Mouse (Mus musculus) monocyte, adult 59 days (primary cell): ENCODE measurements around the gene Gm10770. TPM values are rescaled to one million over a fixed set of nuclear protein-coding genes. Genes with fewer than 3 reads are reported as not detected.

ENCODE experiments used
- total RNA-seq, 2 experiments: library from RNA; stranded (reverse); gene quantifications; one replicate each; pipeline ENCODE4 v1.2.4; 2023

Gene Gm10770
- not detected for total RNA-seq

DNA sequence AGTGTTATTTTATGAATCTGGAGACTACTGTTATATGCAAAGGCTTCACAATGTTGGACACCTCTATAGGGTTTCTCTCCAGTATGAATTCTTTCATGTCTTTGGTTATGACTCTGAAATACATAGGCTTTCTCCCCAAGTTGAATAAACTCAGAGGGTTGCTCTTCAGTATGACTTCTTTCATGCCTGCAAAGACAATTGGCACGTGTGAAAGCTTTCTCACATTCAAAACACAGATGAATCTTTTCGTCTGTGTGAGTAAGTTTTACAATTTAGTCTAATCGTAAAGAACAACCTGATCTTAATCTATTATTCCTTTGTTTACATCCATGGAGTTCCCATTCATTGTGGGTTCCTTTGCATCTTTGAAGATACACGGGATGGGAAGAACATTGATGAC, at the start of gene Gm10770:
TSS of gene Gm10770 (minus strand) at position 101 of the 400 bp plus-strand sequence.

DNA sequence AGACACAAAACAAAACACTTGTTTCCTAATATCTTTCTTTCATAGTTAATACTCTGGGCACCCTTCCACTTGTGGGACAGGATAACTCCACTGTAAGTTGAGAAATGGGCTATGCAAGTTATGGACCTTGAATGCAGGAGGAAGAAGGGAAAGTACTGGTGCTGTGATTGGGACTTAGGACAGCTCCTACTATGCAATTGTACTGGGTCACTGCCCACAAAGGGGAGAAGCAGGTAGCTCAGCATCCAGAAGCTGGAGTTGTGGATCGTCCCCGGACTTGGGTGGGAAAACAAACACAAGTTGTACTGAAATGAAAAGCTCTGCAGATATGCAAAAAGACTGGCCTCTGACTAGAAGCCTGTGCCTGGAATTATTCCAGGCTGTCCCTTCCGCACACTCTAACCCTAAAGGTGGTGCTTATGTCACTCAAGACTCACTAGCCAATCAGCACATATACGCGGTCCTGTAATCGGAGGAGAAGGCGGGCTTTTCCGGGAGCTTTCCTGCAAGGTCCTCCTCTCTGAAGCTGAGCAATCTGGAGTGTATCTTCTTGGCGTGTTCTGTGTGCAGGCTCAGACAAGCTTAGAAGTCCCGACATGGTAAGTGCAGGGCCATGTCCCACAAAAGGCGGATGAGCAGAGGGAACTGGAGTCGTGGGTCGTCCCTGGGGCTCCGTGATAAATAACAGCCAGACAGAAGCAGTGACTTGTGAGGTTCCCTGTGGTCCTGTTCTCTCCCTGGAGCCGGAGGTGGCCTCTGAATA, 38.3 kb upstream of the Gm10770 start, which contains the start of gene Zfp937:
TSS of gene Zfp937 (plus strand) at position 474 of the 763 bp plus-strand sequence.

DNA sequence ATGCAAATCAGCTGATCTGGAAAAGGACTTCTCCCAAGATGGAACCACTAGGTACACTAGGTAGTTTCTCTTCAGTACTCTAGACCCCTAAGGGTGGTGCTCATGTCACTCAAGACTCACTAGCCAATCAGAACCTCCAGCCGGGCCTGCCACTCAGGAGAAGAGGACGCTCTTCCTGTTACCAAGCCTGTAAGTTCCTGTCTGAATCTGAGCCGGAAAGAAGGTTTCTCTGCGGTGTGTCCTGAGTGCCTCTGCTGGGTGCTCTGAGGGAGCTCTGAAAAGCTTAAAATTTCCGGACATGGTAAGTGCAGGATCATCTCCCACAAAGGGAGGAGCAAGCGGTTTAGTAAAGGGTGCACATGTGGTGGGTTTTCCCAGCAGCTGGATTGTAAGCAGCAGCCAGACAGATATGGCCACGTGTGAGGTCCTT, 2.1 kb upstream of the Gm10770 start, which contains the start of gene Gm14139:
TSS of gene Gm14139 (plus strand) at position 186 of the 430 bp plus-strand sequence.

DNA sequence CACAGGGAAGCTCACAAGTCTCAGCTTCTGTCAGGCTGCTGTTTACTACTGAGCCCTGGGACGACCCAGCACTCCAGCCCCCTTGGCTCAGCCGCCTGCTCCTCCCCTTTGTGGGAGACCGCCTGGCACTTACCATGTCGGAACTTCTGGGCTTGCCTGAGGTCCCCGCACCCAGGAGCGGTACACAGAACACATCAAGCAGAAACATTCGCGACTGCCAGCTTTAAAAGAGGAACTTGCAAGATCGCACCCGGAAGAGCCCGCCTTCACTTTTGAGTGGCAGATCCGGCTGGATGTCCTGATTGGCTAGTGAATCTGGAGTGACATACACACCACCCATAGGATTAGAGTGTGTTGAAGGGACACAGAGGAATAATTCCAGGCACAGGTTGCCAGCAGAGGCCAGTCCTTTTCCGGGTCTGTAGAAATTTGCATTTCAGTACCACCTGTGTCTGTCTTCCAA, 43.0 kb downstream of the Gm10770 start, which contains the start of gene Zfp120:
TSS of gene Zfp120 (minus strand) at position 274 of the 463 bp plus-strand sequence.

Other genes with a start within 250 kb of the Gm10770 start
- gene Zfp120, start 43.0 kb downstream of the Gm10770 start, total RNA-seq, result 10 to 100 TPM; 15.7 to 16.2 TPM
- not detected for gene Gm14139, start 2.1 kb upstream of the Gm10770 start, total RNA-seq
- 1 to 10 TPM; 4.3 to 5.5 TPM for gene Zfp937, start 38.4 kb upstream of the Gm10770 start, total RNA-seq
- gene Gm21994, start 75.9 kb upstream of the Gm10770 start, total RNA-seq, result 10 to 100 TPM; 16.7 to 16.8 TPM
- gene Gm14124, start 77.8 kb upstream of the Gm10770 start, total RNA-seq, result under 1 TPM in 1 of 2 experiments, not detected in 1; 0.18 TPM
- gene Gm10130, start 144.0 kb upstream of the Gm10770 start, total RNA-seq, result 10 to 100 TPM in 1 of 2 experiments, 1 to 10 TPM in 1; 8.8 to 10.4 TPM
- 1 to 10 TPM; 3.8 to 4.2 TPM for gene 3300002I08Rik, start 183.1 kb upstream of the Gm10770 start, total RNA-seq